Mouse (Mus musculus) forebrain, embryonic 10.5 days (tissue): ENCODE data around the gene Arhgef15. TPM values are rescaled to one million over a fixed set of nuclear protein-coding genes. Genes with fewer than 3 reads are reported as not detected.

ENCODE experiments used
- DNase-seq: peaks from one replicate; pipeline ENCODE4 v3.0.0-alpha.2; 2017; ENCODE audit warnings: low spot score; ENCODE audit errors: extremely low spot score
- H3K27ac ChIP-seq: fragments of 300-500 bp; sonication (generic); 2 replicates; pipeline ENCODE4 v1.5.1; 2016; ENCODE audit warnings: mild to moderate bottlenecking
- H3K27me3 ChIP-seq: fragments of 300-500 bp; sonication (generic); 2 replicates; pipeline ENCODE4 v1.6.1; 2016; ENCODE audit warnings: mild to moderate bottlenecking; ENCODE audit not compliant: poor library complexity, severe bottlenecking
- H3K36me3 ChIP-seq: fragments of 300-500 bp; sonication (generic); replicated peaks from 2 replicates; pipeline ENCODE4 v1.6.1; 2016; ENCODE audit warnings: mild to moderate bottlenecking, moderate library complexity
- H3K4me1 ChIP-seq: fragments of 300-500 bp; sonication (generic); 2 replicates; pipeline ENCODE4 v1.6.1; 2016
- H3K4me3 ChIP-seq: fragments of 300-500 bp; sonication (generic); 2 replicates; pipeline ENCODE4 v1.5.1; 2016; ENCODE audit warnings: mild to moderate bottlenecking, moderate library complexity
- H3K9me3 ChIP-seq: fragments of 300-500 bp; sonication (generic); 2 replicates; pipeline ENCODE4 v1.6.1; 2016; ENCODE audit warnings: mild to moderate bottlenecking, moderate library complexity
- WGBS: fragments of 180-500 bp; shearing (Covaris S2); methylation state at CpG from one replicate; pipeline ENCODE4 v1.1.7; 2016; 5-methylcytosine and 5-hydroxymethylcytosine counted together
- polyA plus RNA-seq: library from polyadenylated mRNA; unstranded; fragments of >200 nt; fragmentation: Nextera tagmentation; extraction: Ambion mirVana; gene quantifications from 2 replicates; pipeline ENCODE4 v1.2.1, GENCODE M21; 2016

Gene Arhgef15
- polyA plus RNA-seq, 1 experiment from 2014 or later: 6.7 TPM

GRCm38 (mm10) chr11:68905665-68906460 lies 51.4 kb downstream of the Arhgef15 start:
- H3K9me3 ChIP-seq: no peaks in the 10 kb centered on the region
- H3K4me3 ChIP-seq: no peak overlapping the region
- peaks cover 14% of the 10 kb centered on the region for H3K4me1 ChIP-seq
- no peaks in the 10 kb centered on the region for H3K27me3 ChIP-seq
- no peak overlapping the region for H3K27ac ChIP-seq
- WGBS: 91% methylated on average over 9 of the region's 9 CpGs
- H3K36me3 ChIP-seq: peaks cover 57% of the 10 kb centered on the region
- DNase-seq: no peak

GRCm38 (mm10) chr11:68905138-68905531 lies 52.1 kb downstream of the Arhgef15 start:
- no peak overlapping the region for H3K27ac ChIP-seq
- no peak overlapping the region for H3K4me3 ChIP-seq
- peaks cover 57% of the 10 kb centered on the region for H3K36me3 ChIP-seq
- no peaks in the 10 kb centered on the region for H3K27me3 ChIP-seq
- H3K4me1 ChIP-seq: peaks cover 16% of the 10 kb centered on the region
- no peak for DNase-seq
- H3K9me3 ChIP-seq: no peaks in the 10 kb centered on the region
- 91% methylated on average over 3 of the region's 3 CpGs for WGBS

GRCm38 (mm10) chr11:68904375-68905137 lies 52.7 kb downstream of the Arhgef15 start:
- 84% methylated on average over 8 of the region's 8 CpGs for WGBS
- Histone ChIP-seq H3K36me3 (peaks cover 57% of the 10 kb centered on the region), H3K27me3 (no peaks in the 10 kb centered on the region), H3K4me3 (no peak overlapping the region), H3K9me3 (no peaks in the 10 kb centered on the region), H3K27ac (no peak overlapping the region), H3K4me1 (peaks cover 16% of the 10 kb centered on the region)
- peak; percentile 65 for DNase-seq

GRCm38 (mm10) chr11:68903775-68904174 lies 53.5 kb downstream of the Arhgef15 start:
- Histone ChIP-seq H3K27me3 (no peaks in the 10 kb centered on the region; the same call in 1 of the 2 replicates), H3K36me3 (peaks cover 57% of the 10 kb centered on the region), H3K4me3 (no peak overlapping the region), H3K9me3 (no peaks in the 10 kb centered on the region), H3K27ac (no peak overlapping the region), H3K4me1 (peaks cover 16% of the 10 kb centered on the region)
- 87% methylated on average over 2 of the region's 2 CpGs for WGBS
- DNase-seq: no peak

GRCm38 (mm10) chr11:68902823-68903222 lies 54.5 kb downstream of the Arhgef15 start:
- peaks cover 56% of the 10 kb centered on the region for H3K36me3 ChIP-seq
- 82% methylated on average over 5 of the region's 5 CpGs for WGBS

GRCm38 (mm10) chr11:68902367-68902766 lies 54.9 kb downstream of the Arhgef15 start:
- Histone ChIP-seq H3K27ac (peak overlapping the region; percentile 98), H3K4me3 (peak overlapping the region; percentile 97), H3K4me1 (peaks cover 16% of the 10 kb centered on the region), H3K36me3 (peaks cover 51% of the 10 kb centered on the region), H3K9me3 (no peaks in the 10 kb centered on the region), H3K27me3 (no peaks in the 10 kb centered on the region; the same call in 1 of the 2 replicates)
- WGBS: 7% methylated on average over 11 of the region's 11 CpGs
- DNase-seq: no peak

More at GRCm38 (mm10) chr11:68902823-68903222, 54.5 kb downstream of the Arhgef15 start:
- H3K9me3 ChIP-seq: no peaks in the 10 kb centered on the region
- DNase-seq: no peak
- no peaks in the 10 kb centered on the region; the same call in 1 of the 2 replicates for H3K27me3 ChIP-seq
- H3K27ac ChIP-seq: peak overlapping the region; percentile 98
- H3K4me1 ChIP-seq: peaks cover 16% of the 10 kb centered on the region
- peak overlapping the region; percentile 97 for H3K4me3 ChIP-seq

- DNase-seq: no peak
- peak overlapping the region; percentile 97 for H3K4me3 ChIP-seq
- peak overlapping the region; percentile 98 for H3K27ac ChIP-seq
- peaks cover 16% of the 10 kb centered on the region for H3K4me1 ChIP-seq
- under 1% methylated on average over 10 of the region's 10 CpGs for WGBS
- no peaks in the 10 kb centered on the region; the same call in 1 of the 2 replicates for H3K27me3 ChIP-seq
- peaks cover 48% of the 10 kb centered on the region for H3K36me3 ChIP-seq
- no peaks in the 10 kb centered on the region for H3K9me3 ChIP-seq
Observed at GRCm38 (mm10) chr11:68902047-68902364, 55.3 kb downstream of the Arhgef15 start.

GRCm38 (mm10) chr11:68901351-68902046 lies 55.8 kb downstream of the Arhgef15 start, which contains the start of gene Rpl26:
Rpl26 (plus strand) TSS chr11:68901583.
- peak; percentile 99 for DNase-seq
- Histone ChIP-seq H3K4me3 (peak within 1 kb of the TSS; percentile 97), H3K9me3 (no peaks in the 10 kb centered on the region), H3K27ac (peak within 1 kb of the TSS; percentile 98), H3K4me1 (peaks cover 16% of the 10 kb centered on the region), H3K27me3 (no peaks in the 10 kb centered on the region; the same call in 1 of the 2 replicates), H3K36me3 (peaks cover 42% of the 10 kb centered on the region)
- WGBS: under 1% methylated on average over 52 of the region's 52 CpGs

- H3K4me1 ChIP-seq: peaks cover 16% of the 10 kb centered on the region
- H3K27ac ChIP-seq: peak overlapping the region; percentile 98
- no peaks in the 10 kb centered on the region for H3K9me3 ChIP-seq
- no peaks in the 10 kb centered on the region; the same call in 1 of the 2 replicates for H3K27me3 ChIP-seq
- H3K4me3 ChIP-seq: peak overlapping the region; percentile 97
- DNase-seq: no peak
- H3K36me3 ChIP-seq: peaks cover 35% of the 10 kb centered on the region
- WGBS: 27% methylated on average over 31 of the region's 31 CpGs
Observed at GRCm38 (mm10) chr11:68900519-68901350, 56.5 kb downstream of the Arhgef15 start.

GRCm38 (mm10) chr11:68899815-68900214 lies 57.5 kb downstream of the Arhgef15 start:
- Histone ChIP-seq H3K4me1 (peaks cover 16% of the 10 kb centered on the region), H3K27me3 (no peaks in the 10 kb centered on the region; the same call in 1 of the 2 replicates), H3K36me3 (peaks cover 26% of the 10 kb centered on the region), H3K27ac (no peak overlapping the region), H3K4me3 (no peak overlapping the region), H3K9me3 (no peaks in the 10 kb centered on the region)
- no peak for DNase-seq
- 90% methylated on average over 8 of the region's 8 CpGs for WGBS

- WGBS: 92% methylated on average over 6 of the region's 6 CpGs
- Histone ChIP-seq H3K27me3 (no peaks in the 10 kb centered on the region; the same call in 1 of the 2 replicates), H3K4me3 (no peak overlapping the region), H3K4me1 (peaks cover 16% of the 10 kb centered on the region), H3K9me3 (no peaks in the 10 kb centered on the region), H3K27ac (no peak overlapping the region), H3K36me3 (peaks cover 15% of the 10 kb centered on the region)
- no peak for DNase-seq
Observed at GRCm38 (mm10) chr11:68898790-68899189, 58.5 kb downstream of the Arhgef15 start.

- Histone ChIP-seq H3K9me3 (no peaks in the 10 kb centered on the region), H3K36me3 (peaks cover 6% of the 10 kb centered on the region), H3K27me3 (no peaks in the 10 kb centered on the region; the same call in 1 of the 2 replicates), H3K4me1 (peaks cover 15% of the 10 kb centered on the region), H3K4me3 (no peak overlapping the region), H3K27ac (no peak overlapping the region)
- no peak for DNase-seq
- 80% methylated on average over 6 of the region's 6 CpGs for WGBS
Observed at GRCm38 (mm10) chr11:68897838-68898237, 59.4 kb downstream of the Arhgef15 start.
